Mouse (Mus musculus) right cerebral cortex, postnatal 10 days (tissue): ENCODE data around the gene Clec4f.
"Not testable (repeated sequence)": the region's sequence is repeated elsewhere in the genome, so short reads cannot be mapped to it uniquely, and the experiment has no call there.

Experiments
- DNase-seq, 2 experiments: peaks; one replicate each; pipeline ENCODE4 v3.0.0; 2021; ENCODE audit warnings: low spot score in 2 of 2

Gene Clec4f

GRCm38 (mm10) chr6:83634106-83634505 is 21.9 kb downstream of the Clec4f start:
- not testable (repeated sequence) for DNase-seq

GRCm38 (mm10) chr6:83631815-83632214 is 24.2 kb downstream of the Clec4f start:
- no peak for DNase-seq

GRCm38 (mm10) chr6:83626781-83627180 is 29.2 kb downstream of the Clec4f start:
- DNase-seq: peak in 1 of 2 experiments; percentile 15

- DNase-seq: peak in 1 of 2 experiments; percentile 37
These were observed 36.0 kb downstream of the Clec4f start for GRCm38 (mm10) chr6:83619955-83620354.

GRCm38 (mm10) chr6:83617581-83618335 is 38.2 kb downstream of the Clec4f start:
- no peak for DNase-seq

- DNase-seq: peak; percentile 46 to 65
These were observed 39.5 kb downstream of the Clec4f start for GRCm38 (mm10) chr6:83616512-83616911.

GRCm38 (mm10) chr6:83614469-83614868 is 41.5 kb downstream of the Clec4f start:
- peak in 1 of 2 experiments; percentile 11 for DNase-seq

- peak in 1 of 2 experiments; percentile 7 for DNase-seq
These were observed 43.0 kb downstream of the Clec4f start for GRCm38 (mm10) chr6:83612976-83613375.

- DNase-seq: peak in 1 of 2 experiments; percentile 22
These were observed 56.3 kb downstream of the Clec4f start for GRCm38 (mm10) chr6:83599636-83600174.

GRCm38 (mm10) chr6:83599060-83599550 is 56.9 kb downstream of the Clec4f start:
- DNase-seq: peak in 1 of 2 experiments; percentile 18

- peak; percentile 44 to 61 for DNase-seq
These were observed 57.3 kb downstream of the Clec4f start for GRCm38 (mm10) chr6:83598646-83599045.

GRCm38 (mm10) chr6:83597988-83598387 is 58.0 kb downstream of the Clec4f start:
- DNase-seq: peak in 1 of 2 experiments; percentile 2

- DNase-seq: peak in 1 of 2 experiments; percentile 0
These were observed 61.0 kb downstream of the Clec4f start for GRCm38 (mm10) chr6:83595035-83595434.
